Mouse (Mus musculus) MEL (cell line): ENCODE data around the gene Trmt61a.

Experiments used
- CTCF ChIP-seq, 3 experiments: IDR thresholded peaks in 2 of 3; conservative IDR thresholded peaks in 1 of 3; 2 replicates each; pipeline ENCODE4 v1.5.1; 2011 to 2012; ENCODE audit warnings: low read length in 3 of 3, low read depth in 2 of 3, mild to moderate bottlenecking in 2 of 3, improper control_type of control experiment in 1 of 3, inconsistent platforms in 1 of 3, mixed read lengths in 1 of 3, moderate library complexity in 1 of 3; ENCODE audit not compliant: control insufficient read depth in 1 of 3, insufficient read depth in 1 of 3, poor library complexity in 1 of 3, severe bottlenecking in 1 of 3
- EP300 ChIP-seq, 2 experiments: IDR thresholded peaks; 2 replicates each; pipeline ENCODE4 v1.6.1; 2011; ENCODE audit warnings: improper control_type of control experiment in 2 of 2, low read length in 2 of 2, low read depth in 1 of 2, mild to moderate bottlenecking in 1 of 2
- POLR2A ChIP-seq, 2 experiments: IDR thresholded peaks; 2 replicates each; pipeline ENCODE4 v1.6.1; 2011 to 2012; ENCODE audit warnings: low read length in 2 of 2, mild to moderate bottlenecking in 2 of 2, control low read depth in 1 of 2, improper control_type of control experiment in 1 of 2, low read depth in 1 of 2, moderate library complexity in 1 of 2; ENCODE audit not compliant: control insufficient read depth in 1 of 2, insufficient read depth in 1 of 2, poor library complexity in 1 of 2
- TCF12 ChIP-seq: IDR thresholded peaks from 2 replicates; pipeline ENCODE4 v1.6.1; 2014; ENCODE audit warnings: low read depth, mild to moderate bottlenecking, inconsistent platforms, low read length, improper control_type of control experiment, moderate library complexity
- ZKSCAN1 ChIP-seq: IDR thresholded peaks from 2 replicates; pipeline ENCODE4 v1.6.1; 2012; ENCODE audit warnings: low read depth, mild to moderate bottlenecking, inconsistent platforms, low read length, improper control_type of control experiment, moderate library complexity

DNA sequence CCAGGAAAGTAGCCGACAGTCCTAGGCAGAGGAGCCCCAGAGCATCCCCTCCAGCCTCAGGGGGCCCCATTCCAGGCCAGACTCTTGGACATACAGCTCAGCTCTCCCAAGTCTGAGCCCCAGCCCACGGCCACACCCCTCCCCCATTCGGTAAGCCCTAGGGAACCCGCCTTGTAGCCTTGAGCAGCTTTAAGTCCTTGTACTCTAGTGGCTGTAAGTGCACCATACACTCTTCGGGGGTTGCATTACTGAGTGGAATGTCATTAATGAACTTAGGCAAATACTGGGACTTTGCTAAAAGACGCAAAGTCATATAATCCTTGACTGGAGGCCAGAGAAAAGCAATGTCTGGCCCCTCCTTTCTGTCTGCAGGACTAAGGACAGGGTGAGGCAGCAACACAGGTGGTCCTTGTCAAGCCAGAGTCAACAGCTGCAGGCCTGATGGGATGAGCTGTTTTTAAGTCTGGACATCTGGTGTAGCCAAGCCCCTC, 13.7 kb upstream of the Trmt61a start:
- TF ChIP-seq TCF12 (no peak), CTCF (IDR thresholded peaks at IDR 0.05 in 2 of 3, conservative IDR thresholded peaks at IDR 0.05 in 1 of 3; ENCODE audit: control insufficient read depth in 1 of 3, insufficient read depth in 1 of 3, low read depth in 2 of 3, low read length in 3 of 3, poor library complexity in 1 of 3, severe bottlenecking in 1 of 3) (no peak), POLR2A (IDR thresholded peaks at IDR 0.05; ENCODE audit: control insufficient read depth in 1 of 2, insufficient read depth in 1 of 2, low read depth in 1 of 2, low read length in 2 of 2, poor library complexity in 1 of 2) (no peak), EP300 (IDR thresholded peaks at IDR 0.05; ENCODE audit: low read depth in 1 of 2, low read length in 2 of 2) (no peak), ZKSCAN1 (no peak)
